In the genomic region with DNA sequence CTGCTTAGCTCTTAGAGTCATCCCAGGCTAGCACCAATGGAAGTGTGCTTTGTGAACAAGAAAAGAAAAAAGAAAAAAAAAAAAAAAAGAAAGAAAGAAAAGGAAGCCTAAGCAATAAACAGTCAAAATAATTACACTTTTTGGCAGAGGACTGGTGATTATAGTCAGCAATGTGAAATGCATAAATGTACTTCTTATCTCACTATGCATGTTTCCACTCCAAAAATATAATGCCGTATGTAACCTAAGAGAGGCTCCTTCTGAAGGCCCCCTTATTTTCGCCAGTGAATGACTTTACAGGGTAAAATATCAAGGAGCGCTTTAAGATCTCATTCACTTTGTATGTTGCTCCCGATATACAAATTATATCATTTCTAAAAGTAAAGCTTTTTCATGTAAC, we compare ENCODE assay signal across 16 mouse cellular contexts.
"Had no signal": no experiment of that assay in that cellular context is flagged by ENCODE, and none has a peak within 500 bp of the region (broad histone marks: within the 10 kb centered on the region; RNA-seq: fewer than 3 reads in every experiment).

No protein-coding gene starts in this region.

- H3K9ac ChIP-seq: limb, embryonic 12.5 days; limb, embryonic 15.5 days; liver, embryonic 14.5 days; liver, postnatal 0 days had no signal

- H3K27ac ChIP-seq: left cerebral cortex, adult 2 months; limb, embryonic 12.5 days; limb, embryonic 15.5 days; liver, embryonic 14.5 days had no signal

- H3K9me3 ChIP-seq: limb, embryonic 12.5 days; limb, embryonic 15.5 days had no signal

- H3K4me1 ChIP-seq: limb, embryonic 12.5 days; limb, embryonic 15.5 days had no signal

- H3K27me3 ChIP-seq: limb, embryonic 12.5 days; limb, embryonic 15.5 days had no signal

- ATAC-seq: liver, postnatal 0 days had no signal

- DNase-seq: kidney, adult 18-20 months; kidney, adult 9 months; kidney, postnatal 25 days; layer of hippocampus, postnatal 36 days; left cerebral cortex, postnatal 4 days; liver, postnatal 0 days; midbrain, embryonic 14.5 days; thymus, adult 2 months; thymus, postnatal 14 days; thymus, postnatal 4 days had no signal

- H3K4me2 ChIP-seq: limb, embryonic 12.5 days; limb, embryonic 15.5 days; liver, embryonic 11.5 days; midbrain, embryonic 11.5 days had no signal

- H3K36me3 ChIP-seq: limb, embryonic 15.5 days had no signal

- H3K4me3 ChIP-seq: left cerebral cortex, adult 2 months; limb, embryonic 12.5 days; limb, embryonic 15.5 days had no signal
